Mouse (Mus musculus): ENCODE measurements around the gene Gm49387.

- TF ChIP-seq CTCF (IDR thresholded peaks at IDR 0.05; ENCODE audit: low read depth, low read length): no peak
- TF ChIP-seq POLR2A (IDR thresholded peaks at IDR 0.05; ENCODE audit: borderline replicate concordance, low read depth, low read length): no peak
Measured at GRCm38 (mm10) chr14:31555963-31556434, 84.7 kb downstream of the Gm49387 start.
